Mouse (Mus musculus): ENCODE results near the gene Nrg4.

DNA sequence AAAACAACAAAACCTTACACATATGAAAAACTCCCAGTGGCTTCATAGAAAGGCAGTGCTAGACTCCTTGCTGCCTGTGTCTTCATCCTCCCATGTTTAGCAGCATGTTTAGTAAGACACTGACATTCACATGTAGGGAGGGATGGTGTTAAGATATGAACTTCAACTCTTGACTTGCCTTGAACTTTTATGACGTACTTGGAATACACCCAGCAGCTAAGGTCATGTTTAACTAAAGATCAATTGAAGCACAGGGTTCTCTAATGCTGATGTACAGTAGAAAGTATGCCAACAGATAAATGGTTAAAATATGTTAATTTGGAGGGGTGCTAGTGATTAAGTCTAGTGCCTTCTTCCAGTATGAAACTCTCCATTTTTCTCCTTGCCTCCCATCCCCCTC, 4.0 kb downstream of the Nrg4 start:
- TF ChIP-seq POLR2A (IDR thresholded peaks at IDR 0.05; ENCODE audit: extremely low read depth, insufficient read depth, low read length) (no peak), CTCF (IDR thresholded peaks at IDR 0.05; ENCODE audit: low read depth, low read length) (no peak)

Measured in liver, adult 2 months (tissue).